12 mouse cellular contexts compared by ENCODE assay signal in genomic region chr8:84189603-84190002, GRCm38 (mm10). TPM values are rescaled to one million over a fixed set of nuclear protein-coding genes. Genes with fewer than 3 reads are reported as not detected.
A peak's percentile ranks its signal among the peaks of the same experiment; 100 is the strongest.
DNase-seq lines count a peak whose midpoint lies in the region; ATAC-seq and TF ChIP-seq lines count a peak whose summit lies in the region.
"Had no signal": no experiment of that assay in that cellular context is flagged by ENCODE, and none has a peak within 500 bp of the region (broad histone marks: within the 10 kb centered on the region; RNA-seq: fewer than 3 reads in every experiment).

No protein-coding gene starts in this region.

- H3K79me2 ChIP-seq in C2C12 (ENCODE audit: control insufficient read depth, insufficient read depth) = no peaks in the 10 kb centered on the region

- no peak overlapping the region for H3K4me2 ChIP-seq in heart, embryonic 12.5 days
- H3K4me2 ChIP-seq: embryonic facial prominence, embryonic 12.5 days; liver, embryonic 15.5 days; neural tube, embryonic 15.5 days had no signal

- H3K9ac ChIP-seq in heart, embryonic 12.5 days = no peak overlapping the region; the same call in 1 of the 2 replicates
- H3K9ac ChIP-seq: embryonic facial prominence, embryonic 12.5 days; liver, embryonic 15.5 days; neural tube, embryonic 15.5 days had no signal

- 52% methylated on average over 4 of the region's 4 CpGs for WGBS in heart, embryonic 12.5 days

- H3K27me3 ChIP-seq in C2C12 (ENCODE audit: control insufficient read depth, insufficient read depth, insufficient read length) = no peaks in the 10 kb centered on the region
- H3K27me3 ChIP-seq in heart, embryonic 12.5 days (replicated peaks) = no peaks in the 10 kb centered on the region
- H3K27me3 ChIP-seq: embryonic facial prominence, embryonic 12.5 days had no signal

- no peak for ATAC-seq in heart, embryonic 12.5 days (ENCODE audit: insufficient number of reproducible peaks, low FRiP score)
- ATAC-seq: hindbrain, postnatal 0 days had no signal

- no peaks in the 10 kb centered on the region for H3K36me3 ChIP-seq in C2C12 (ENCODE audit: control insufficient read depth, insufficient read depth)
- no peaks in the 10 kb centered on the region for H3K36me3 ChIP-seq in heart, embryonic 12.5 days
- H3K36me3 ChIP-seq: embryonic facial prominence, embryonic 12.5 days; liver, embryonic 15.5 days; neural tube, embryonic 15.5 days had no signal

- no peak overlapping the region for H3K4me3 ChIP-seq in C2C12 (ENCODE audit: insufficient read depth, poor library complexity, severe bottlenecking)
- no peak overlapping the region for H3K4me3 ChIP-seq in heart, embryonic 12.5 days
- H3K4me3 ChIP-seq: embryonic facial prominence, embryonic 12.5 days; liver, embryonic 15.5 days; neural tube, embryonic 15.5 days had no signal

- H3K27ac ChIP-seq in heart, embryonic 12.5 days (ENCODE audit: poor library complexity, severe bottlenecking) = peak overlapping the region; percentile 44; the same call in 1 of the 2 replicates
- H3K27ac ChIP-seq: embryonic facial prominence, embryonic 12.5 days; hindbrain, postnatal 0 days; liver, embryonic 15.5 days; neural tube, embryonic 15.5 days had no signal

- H3K4me1 ChIP-seq in heart, embryonic 12.5 days (replicated peaks) = peaks cover 25% of the 10 kb centered on the region

- peak; percentile 95 for DNase-seq in R1 (ENCODE audit: low read depth, low spot score)
- DNase-seq in kidney, postnatal 25 days = peak; percentile 75 to 81
- DNase-seq in spleen, postnatal 4 days (ENCODE audit: low spot score in 2 of 2) = no peak
- DNase-seq in frontal cortex, postnatal 10 days (ENCODE audit: low spot score in 2 of 2) = no peak
- DNase-seq in ovary, postnatal 10 days (ENCODE audit: low spot score) = no peak
- no peak for DNase-seq in cerebellum, adult 9-10 months

- peak overlapping the region; percentile 19 for H3ac ChIP-seq in C2C12 (ENCODE audit: control insufficient read depth, insufficient read length, low read depth)

- TF ChIP-seq CTCF in C2C12 (IDR thresholded peaks at IDR 0.05; ENCODE audit: control insufficient read depth, insufficient read depth, insufficient read length) = no peak

- no peaks in the 10 kb centered on the region for H3K9me3 ChIP-seq in heart, embryonic 12.5 days (replicated peaks)
- H3K9me3 ChIP-seq: embryonic facial prominence, embryonic 12.5 days; liver, embryonic 15.5 days; neural tube, embryonic 15.5 days had no signal

- peaks cover 1% of the 10 kb centered on the region for H3K79me3 ChIP-seq in C2C12 (ENCODE audit: low read depth)

TF ChIP-seq in C2C12, 6 proteins besides CTCF, POLR2A, EP300 and RAD21:
- TF ChIP-seq MYOD1 (IDR thresholded peaks at IDR 0.05; ENCODE audit: control insufficient read depth, insufficient read length, low read depth) = no peak
- TF ChIP-seq MAX (IDR thresholded peaks at IDR 0.05) = no peak
- TF ChIP-seq MYOG (IDR thresholded peaks at IDR 0.05; ENCODE audit: control insufficient read depth, extremely low read depth, insufficient read length) = no peak
- TF ChIP-seq FOSL1 (IDR thresholded peaks at IDR 0.05; ENCODE audit: insufficient read depth, low read length, poor library complexity, severe bottlenecking) = no peak
- peak; percentile 55 for TF ChIP-seq USF1 (IDR thresholded peaks at IDR 0.05; ENCODE audit: low read depth)

RNA-seq across cellular contexts. Expression of gene Nanos3, which starts 4.6 kb away (rescaled TPM):
- 1.1 TPM for polyA plus RNA-seq in C2C12 (2012; fragmentation: generic; extraction: Trizol)
- polyA plus RNA-seq in heart, embryonic 12.5 days (2016; fragmentation: Nextera tagmentation; extraction: Ambion mirVana) = 1.7 and 3.0 TPM in 2 replicates

RNA-seq across cellular contexts. Expression of gene 4930432K21Rik, which starts 41.8 kb away (rescaled TPM):
- 0.61 TPM for polyA plus RNA-seq in C2C12 (2012; fragmentation: generic; extraction: Trizol)
- 1.00 and 1.1 TPM in 2 replicates for polyA plus RNA-seq in heart, embryonic 12.5 days (2016; fragmentation: Nextera tagmentation; extraction: Ambion mirVana)

RNA-seq across cellular contexts. Expression of gene Cc2d1a, which starts 41.9 kb away (rescaled TPM):
- polyA plus RNA-seq in C2C12 (2012; fragmentation: generic; extraction: Trizol) = 25.2 TPM
- 17.7 and 18.1 TPM in 2 replicates for polyA plus RNA-seq in heart, embryonic 12.5 days (2016; fragmentation: Nextera tagmentation; extraction: Ambion mirVana)

RNA-seq across cellular contexts. Expression of gene Zswim4, which starts 47.3 kb away (rescaled TPM):
- 10.1 TPM for polyA plus RNA-seq in C2C12 (2012; fragmentation: generic; extraction: Trizol)
- polyA plus RNA-seq in heart, embryonic 12.5 days (2016; fragmentation: Nextera tagmentation; extraction: Ambion mirVana) = 12.9 and 13.7 TPM in 2 replicates

RNA-seq across cellular contexts. Expression of gene D8Ertd738e, which starts 59.9 kb away (rescaled TPM):
- 281 TPM for polyA plus RNA-seq in C2C12 (2012; fragmentation: generic; extraction: Trizol)
- 281 and 286 TPM in 2 replicates for polyA plus RNA-seq in heart, embryonic 12.5 days (2016; fragmentation: Nextera tagmentation; extraction: Ambion mirVana)

Comparison
In these comparisons a context has a peak if more than half of its experiments do, and no peak if none do; other contexts are left out.
1. DNase-seq: peak in R1 (single experiment) and kidney, postnatal 25 days (2 of 2); none in spleen, postnatal 4 days (0 of 2), frontal cortex, postnatal 10 days (0 of 2), ovary, postnatal 10 days (single experiment) and cerebellum, adult 9-10 months (single experiment).